Mouse (Mus musculus) right cerebral cortex, adult 18-20 months (tissue): Measurements from ENCODE around the gene Atrip.

Experiments used
- DNase-seq: peaks from one replicate; pipeline ENCODE4 v3.0.0; 2022; ENCODE audit warnings: mixed read lengths

The Atrip gene

DNA sequence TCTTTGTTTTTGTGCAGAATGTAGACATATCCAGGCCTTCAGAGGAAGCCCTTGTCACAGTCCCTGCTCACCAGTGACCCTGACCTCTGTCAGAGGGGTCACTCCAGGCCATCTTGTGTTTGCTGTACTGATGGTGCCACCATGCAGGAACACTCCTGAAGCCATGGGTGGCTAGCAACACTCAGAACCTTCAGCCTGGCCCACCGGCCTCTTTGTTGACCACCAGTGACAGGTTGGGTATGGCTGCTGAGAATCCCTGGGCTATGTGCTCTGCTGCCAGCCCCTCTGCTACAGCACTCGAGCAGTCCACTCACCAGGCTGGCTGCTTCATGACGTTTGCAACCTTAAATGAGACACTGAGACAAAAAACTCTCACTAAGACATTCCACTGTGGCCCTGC, 43.6 kb downstream of the Atrip start:
- no peak for DNase-seq

DNA sequence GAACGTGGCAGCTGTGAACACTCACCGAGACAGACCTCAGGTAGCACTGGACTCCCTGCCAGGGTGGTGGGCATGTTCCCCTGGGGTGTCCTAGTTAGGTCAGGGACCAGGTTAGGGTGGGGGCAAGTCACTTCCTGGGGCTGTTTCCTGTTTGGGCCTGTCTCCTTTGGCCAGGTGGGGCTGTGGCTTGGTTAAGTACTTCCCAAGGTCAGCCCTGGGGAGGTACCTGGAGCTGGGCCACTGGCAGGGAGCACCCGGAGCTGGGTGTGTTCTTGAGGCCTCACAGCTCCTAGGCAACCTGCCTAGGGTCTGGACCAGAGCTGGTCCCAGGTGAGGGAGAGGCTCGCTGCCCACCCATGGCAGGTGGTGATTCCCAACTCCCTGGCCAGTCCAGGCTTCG, 45.0 kb downstream of the Atrip start:
- no peak for DNase-seq

DNA sequence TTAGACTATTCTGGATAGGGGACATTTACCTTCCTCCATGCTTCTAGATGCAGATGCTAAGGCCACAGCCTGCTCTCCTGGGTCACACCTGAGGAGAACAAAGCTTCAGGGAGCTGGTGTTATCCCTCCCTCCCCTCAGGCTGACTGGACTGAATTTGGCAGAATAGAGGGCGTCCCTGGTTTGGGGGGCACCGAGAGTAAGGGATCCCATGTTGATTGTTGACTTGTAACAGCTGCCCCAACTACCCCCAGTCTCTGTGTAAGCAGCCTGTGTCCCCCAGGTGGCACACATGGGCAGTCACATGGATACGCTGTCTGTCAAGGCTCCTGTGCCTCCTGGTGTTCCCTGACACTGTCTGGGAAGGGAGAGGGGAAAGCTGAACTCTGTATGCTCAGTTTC, 45.5 kb downstream of the Atrip start:
- DNase-seq, result no peak

DNA sequence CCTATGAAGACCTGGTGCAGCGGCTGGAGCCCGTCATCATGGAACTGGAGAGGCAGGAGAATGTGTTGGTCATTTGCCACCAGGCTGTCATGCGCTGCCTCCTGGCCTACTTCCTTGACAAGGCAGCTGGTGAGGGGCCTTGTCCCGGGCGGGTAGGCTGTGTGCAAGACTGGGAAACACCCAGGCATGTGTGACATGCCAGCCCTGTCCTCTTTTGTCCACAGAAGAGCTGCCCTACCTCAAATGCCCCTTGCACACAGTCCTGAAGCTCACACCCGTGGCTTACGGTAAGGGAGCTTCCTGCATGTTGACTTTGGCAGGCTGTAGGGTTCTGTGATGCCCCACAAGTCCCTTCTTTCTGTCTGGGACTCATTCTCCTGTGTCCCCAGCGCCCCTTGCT, 46.4 kb downstream of the Atrip start:
- DNase-seq, result no peak

DNA sequence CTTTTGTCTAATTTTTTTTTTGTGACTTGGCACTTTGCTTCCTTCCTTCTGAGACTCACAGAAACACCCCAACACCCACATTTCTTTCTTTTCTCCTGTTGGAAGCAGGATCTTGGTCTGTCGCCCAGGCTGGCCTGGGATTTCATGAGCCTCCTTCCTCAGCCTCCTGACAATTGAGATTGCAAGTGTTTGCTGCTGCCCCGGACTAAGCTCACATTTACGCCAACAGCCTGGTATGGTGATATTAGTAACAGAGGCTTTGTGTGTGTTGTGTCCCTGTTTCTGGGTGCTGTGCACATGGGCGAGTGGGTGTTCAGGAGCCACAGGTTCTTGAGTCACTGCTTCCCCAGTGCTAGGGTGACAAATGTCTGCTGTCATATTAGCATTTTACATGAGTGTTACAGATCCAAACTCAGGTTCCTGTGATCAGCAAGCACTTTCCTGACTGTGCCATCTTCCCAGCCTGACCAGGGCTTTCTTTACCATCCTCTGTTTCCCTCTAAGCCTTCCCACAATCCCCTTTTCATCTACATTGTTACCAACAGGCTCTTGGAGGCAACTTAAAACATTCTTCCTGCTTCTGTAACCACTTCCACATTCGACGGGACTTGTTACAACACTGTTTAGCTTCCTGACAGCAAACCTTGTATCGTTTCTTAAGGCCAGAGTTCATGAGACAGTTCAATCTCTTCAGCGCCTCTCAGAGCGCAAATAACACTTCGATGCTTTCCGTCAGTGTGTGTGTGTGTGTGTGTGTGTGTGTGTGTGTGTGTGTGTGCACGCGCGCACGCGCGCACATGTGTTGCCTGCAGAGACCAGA, 50.8 kb downstream of the Atrip start:
- peak; percentile 69 for DNase-seq

- no peak for DNase-seq
Measured at GRCm38 (mm10) chr9:109021428-109021827, 52.5 kb downstream of the Atrip start.

- DNase-seq, result no peak
Measured at GRCm38 (mm10) chr9:109016973-109017604, 56.8 kb downstream of the Atrip start.

- no peak for DNase-seq
Measured at GRCm38 (mm10) chr9:109015397-109015796, 58.5 kb downstream of the Atrip start.

DNA sequence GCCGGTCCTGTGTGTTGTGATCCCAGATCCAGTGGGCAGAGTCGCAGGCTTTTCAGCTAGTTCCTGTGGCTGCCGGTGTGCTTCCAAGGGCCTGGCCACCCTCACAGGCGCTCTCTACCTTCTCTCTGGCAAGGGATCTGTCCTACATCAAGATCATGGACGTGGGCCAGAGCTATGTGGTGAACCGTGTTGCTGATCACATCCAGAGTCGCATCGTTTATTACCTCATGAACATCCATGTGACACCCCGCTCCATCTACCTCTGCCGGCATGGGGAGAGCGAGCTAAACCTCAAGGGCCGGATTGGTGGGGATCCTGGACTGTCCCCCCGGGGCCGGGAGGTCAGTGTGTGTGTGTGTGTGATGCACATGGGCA, 63.6 kb downstream of the Atrip start:
- DNase-seq, result no peak

DNA sequence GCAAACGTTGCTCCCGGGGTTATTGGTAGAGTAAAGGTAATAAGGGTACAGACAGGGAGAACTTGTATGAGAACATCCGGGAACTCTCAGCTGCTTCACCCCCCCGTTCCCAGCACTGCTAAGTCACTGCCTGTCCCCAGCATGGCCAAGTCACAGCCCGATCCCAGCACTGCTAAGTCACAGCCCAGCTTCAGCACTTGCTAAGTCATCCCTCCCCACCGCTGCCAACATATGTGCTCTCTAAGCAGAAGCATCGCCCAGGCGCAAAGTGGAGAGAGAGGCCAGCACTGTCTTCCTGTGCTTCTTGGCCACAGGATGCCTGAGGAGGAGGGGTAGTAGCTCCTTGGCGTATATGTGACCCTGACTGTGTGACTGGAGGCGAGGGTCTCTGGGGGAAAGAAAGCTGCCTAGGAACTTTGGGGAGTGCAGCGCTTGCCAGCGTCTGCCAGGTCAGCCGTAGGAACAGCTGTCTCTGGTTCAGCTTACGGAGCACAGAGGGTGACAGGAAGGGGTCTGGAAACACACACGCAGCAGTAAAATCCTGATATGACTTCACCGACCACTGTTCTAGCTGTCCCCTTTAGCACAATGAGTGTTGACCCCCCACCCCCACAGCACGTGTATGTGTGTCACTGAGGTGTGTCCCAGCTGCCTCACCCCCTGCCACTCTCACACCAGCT, 64.1 kb downstream of the Atrip start:
- DNase-seq, result peak; percentile 77

GRCm38 (mm10) chr9:109008994-109009635, 64.8 kb downstream of the Atrip start:
- DNase-seq, result peak; percentile 75

DNA sequence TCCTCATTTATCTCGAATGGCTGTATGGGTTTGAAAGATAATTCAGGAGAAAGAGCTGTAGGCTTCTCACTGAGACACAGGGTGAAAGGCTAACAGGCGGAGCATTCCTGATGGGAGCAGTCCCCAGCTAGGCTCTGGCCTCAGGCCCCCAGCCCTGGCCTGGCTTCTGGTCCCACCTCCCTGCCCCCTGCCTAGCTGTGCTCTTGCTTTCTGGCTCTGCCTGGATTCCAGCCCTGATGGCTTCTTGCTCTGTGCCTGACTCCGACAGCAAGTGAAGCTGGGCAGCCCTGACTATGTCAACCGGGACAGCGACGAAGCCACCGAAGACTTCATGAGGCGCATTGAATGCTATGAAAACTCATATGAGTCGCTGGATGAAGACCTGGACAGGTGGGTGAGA, 65.8 kb downstream of the Atrip start:
- DNase-seq, result no peak
